Mouse (Mus musculus) liver, embryonic 11.5 days (tissue): ENCODE measurements around the gene Tpgs1. TPM values are rescaled to one million over a fixed set of nuclear protein-coding genes. Genes with fewer than 3 reads are reported as not detected.
A peak's percentile ranks its signal among the peaks of the same experiment; 100 is the strongest.

Source experiments
- ATAC-seq: fragments of 200-750 bp; cut with Nextera tagmentation; replicated peaks from 2 replicates; pipeline ENCODE4 v1.8.0; 2017; ENCODE audit warnings: moderate number of reproducible peaks, mild to moderate bottlenecking, moderate TSS enrichment, moderate library complexity; ENCODE audit not compliant: low FRiP score
- DNase-seq: peaks from one replicate; pipeline ENCODE4 v3.0.0-alpha.2; 2017; ENCODE audit warnings: low spot score
- H3K27ac ChIP-seq: fragments of 300-500 bp; sonication (generic); 2 replicates; pipeline ENCODE4 v1.5.1; 2014; ENCODE audit warnings: mild to moderate bottlenecking, low read depth, low read length, control low read depth
- H3K27me3 ChIP-seq: fragments of 300-500 bp; sonication (generic); replicated peaks from 2 replicates; pipeline ENCODE4 v1.6.1; 2014; ENCODE audit warnings: low read length, mixed read lengths; ENCODE audit not compliant: control insufficient read depth, insufficient read depth
- H3K36me3 ChIP-seq: fragments of 300-500 bp; sonication (generic); 2 replicates; pipeline ENCODE4 v1.6.1; 2014; ENCODE audit warnings: mild to moderate bottlenecking, low read length, moderate library complexity, mixed read lengths; ENCODE audit not compliant: control insufficient read depth, insufficient read depth
- H3K4me1 ChIP-seq: fragments of 300-500 bp; sonication (generic); replicated peaks from 2 replicates; pipeline ENCODE4 v1.6.1; 2014; ENCODE audit warnings: low read length, mixed read lengths; ENCODE audit not compliant: control insufficient read depth, insufficient read depth
- H3K4me2 ChIP-seq: fragments of 300-500 bp; sonication (generic); 2 replicates; pipeline ENCODE4 v1.6.1; 2014; ENCODE audit warnings: mild to moderate bottlenecking, control low read depth, moderate library complexity
- H3K4me3 ChIP-seq: fragments of 300-500 bp; sonication (generic); 2 replicates; pipeline ENCODE4 v1.5.1; 2014; ENCODE audit warnings: low read depth, low read length, control low read depth
- H3K9ac ChIP-seq: fragments of 300-500 bp; sonication (generic); 2 replicates; pipeline ENCODE4 v1.6.1; 2014; ENCODE audit warnings: low read depth, low read length, control low read depth
- H3K9me3 ChIP-seq: fragments of 300-500 bp; sonication (generic); 2 replicates; pipeline ENCODE4 v1.6.1; 2016; ENCODE audit warnings: low read length, inconsistent platforms, mixed read lengths; ENCODE audit not compliant: control insufficient read depth
- WGBS: fragments of 180-500 bp; shearing (Covaris S2); extraction: QIAGEN DNeasy Blood & Tissue Kit; methylation state at CpG from one replicate; pipeline ENCODE4 v1.1.7; 2014; 5-methylcytosine and 5-hydroxymethylcytosine counted together
- polyA plus RNA-seq: library from polyadenylated mRNA; unstranded; fragments of >200 nt; fragmentation: Nextera tagmentation; extraction: Ambion mirVana; gene quantifications from 2 replicates; pipeline ENCODE4 v1.2.1, GENCODE M21; 2014

The Tpgs1 gene
- polyA plus RNA-seq, 1 experiment from 2014 or later: 50.5 TPM

DNA sequence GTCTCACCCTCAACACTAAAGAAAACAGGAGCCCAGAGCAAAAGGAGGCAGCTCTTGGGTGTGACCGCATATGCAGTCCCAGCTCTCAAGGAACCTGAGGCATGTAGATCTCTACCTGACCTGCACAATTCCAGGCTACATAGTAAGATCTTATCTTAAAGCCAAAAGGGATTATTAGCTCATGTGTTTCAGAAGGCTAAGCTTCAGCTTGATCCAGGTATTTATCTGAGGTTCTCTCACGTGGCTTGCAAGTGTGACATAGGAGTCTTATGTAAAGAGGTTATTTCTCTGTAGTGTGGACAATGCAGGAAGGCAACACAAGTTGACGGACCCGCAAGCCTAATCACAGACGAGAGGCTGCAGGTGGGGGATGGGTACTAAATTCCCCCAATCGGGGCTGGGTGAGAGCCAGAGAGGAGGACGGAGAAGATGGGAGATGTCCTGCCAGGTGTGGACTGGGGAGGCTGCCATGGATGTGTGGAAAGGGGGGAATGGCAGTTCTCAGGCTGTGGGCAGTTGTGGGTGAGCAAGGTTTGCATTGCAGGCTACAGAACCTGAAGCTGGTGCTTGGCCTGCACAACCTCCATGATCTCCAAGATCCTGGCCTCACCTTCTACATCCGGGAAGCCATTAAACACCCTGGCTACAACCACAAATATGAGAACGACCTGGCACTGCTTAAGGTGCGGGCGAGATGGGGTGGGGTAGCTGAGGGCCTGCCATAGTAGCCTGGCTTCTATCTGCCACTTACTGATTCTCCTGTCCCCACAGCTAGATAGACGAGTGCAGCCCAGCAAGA, 24.6 kb downstream of the Tpgs1 start:
- no peaks in the 10 kb centered on the region for H3K9me3 ChIP-seq
- no peak for ATAC-seq
- no peaks in the 10 kb centered on the region for H3K27me3 ChIP-seq
- no peak overlapping the region for H3K27ac ChIP-seq
- H3K4me3 ChIP-seq: no peak overlapping the region
- no peak for DNase-seq
- peaks cover 8% of the 10 kb centered on the region for H3K4me1 ChIP-seq
- H3K4me2 ChIP-seq: no peak overlapping the region
- no peak overlapping the region for H3K9ac ChIP-seq
- WGBS: 70% methylated on average over 12 of the region's 12 CpGs
- peaks cover 6% of the 10 kb centered on the region; the same call in 1 of the 2 replicates for H3K36me3 ChIP-seq

GRCm38 (mm10) chr10:79694379-79694655, 25.1 kb downstream of the Tpgs1 start:
- ATAC-seq (no peak), DNase-seq (no peak)
- 75% methylated on average over 6 of the region's 6 CpGs for WGBS

GRCm38 (mm10) chr10:79695231-79696128, 26.3 kb downstream of the Tpgs1 start:
- Histone ChIP-seq H3K4me1 (peaks cover 8% of the 10 kb centered on the region), H3K4me2 (no peak overlapping the region), H3K9ac (no peak overlapping the region), H3K36me3 (no peaks in the 10 kb centered on the region), H3K9me3 (no peaks in the 10 kb centered on the region), H3K27ac (no peak overlapping the region), H3K27me3 (no peaks in the 10 kb centered on the region), H3K4me3 (no peak overlapping the region)
- DNase-seq (peak; percentile 67), ATAC-seq (peak; percentile 54)
- WGBS: 63% methylated on average over 13 of the region's 13 CpGs

More at GRCm38 (mm10) chr10:79694379-79694655, 25.1 kb downstream of the Tpgs1 start:
- Histone ChIP-seq H3K27ac (no peak overlapping the region), H3K9me3 (no peaks in the 10 kb centered on the region), H3K9ac (no peak overlapping the region), H3K4me2 (no peak overlapping the region), H3K4me1 (peaks cover 8% of the 10 kb centered on the region), H3K27me3 (no peaks in the 10 kb centered on the region), H3K36me3 (peaks cover under 1% of the 10 kb centered on the region; the same call in 1 of the 2 replicates), H3K4me3 (no peak overlapping the region)

- ATAC-seq (no peak), DNase-seq (no peak)
- Histone ChIP-seq H3K4me1 (peaks cover 12% of the 10 kb centered on the region), H3K27ac (no peak overlapping the region), H3K27me3 (no peaks in the 10 kb centered on the region), H3K36me3 (no peaks in the 10 kb centered on the region), H3K4me2 (no peak overlapping the region), H3K4me3 (no peak overlapping the region), H3K9me3 (no peaks in the 10 kb centered on the region), H3K9ac (no peak overlapping the region)
- WGBS: 65% methylated on average over 9 of the region's 9 CpGs
These were observed 27.0 kb downstream of the Tpgs1 start for GRCm38 (mm10) chr10:79696129-79696651.

DNA sequence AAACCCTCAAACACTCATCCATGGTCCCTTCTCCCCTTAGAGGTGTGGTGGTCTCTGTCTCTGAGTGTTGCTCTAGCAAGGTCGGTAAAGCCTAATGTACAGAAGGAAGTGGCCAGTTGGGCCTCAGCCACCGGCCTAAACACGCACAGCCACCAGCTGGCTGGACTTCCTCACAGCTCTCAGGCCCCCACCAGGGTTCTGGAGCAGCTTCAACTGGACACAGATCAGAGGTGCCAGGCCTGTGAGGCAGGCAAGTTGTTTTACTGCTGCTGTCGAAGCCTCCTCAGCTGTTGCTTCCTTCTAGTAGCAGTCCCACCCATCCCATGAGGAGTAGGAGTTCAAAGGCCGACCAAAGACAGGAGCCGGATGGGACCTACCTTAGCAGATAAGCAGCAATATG, 28.7 kb downstream of the Tpgs1 start:
- no peaks in the 10 kb centered on the region for H3K9me3 ChIP-seq
- H3K9ac ChIP-seq: no peak overlapping the region
- 56% methylated on average over 6 of the region's 6 CpGs for WGBS
- H3K4me3 ChIP-seq: no peak overlapping the region
- ATAC-seq: no peak
- H3K27me3 ChIP-seq: no peaks in the 10 kb centered on the region
- no peaks in the 10 kb centered on the region for H3K36me3 ChIP-seq
- DNase-seq: no peak
- no peak overlapping the region for H3K4me2 ChIP-seq
- no peak overlapping the region for H3K27ac ChIP-seq
- peaks cover 18% of the 10 kb centered on the region for H3K4me1 ChIP-seq

DNA sequence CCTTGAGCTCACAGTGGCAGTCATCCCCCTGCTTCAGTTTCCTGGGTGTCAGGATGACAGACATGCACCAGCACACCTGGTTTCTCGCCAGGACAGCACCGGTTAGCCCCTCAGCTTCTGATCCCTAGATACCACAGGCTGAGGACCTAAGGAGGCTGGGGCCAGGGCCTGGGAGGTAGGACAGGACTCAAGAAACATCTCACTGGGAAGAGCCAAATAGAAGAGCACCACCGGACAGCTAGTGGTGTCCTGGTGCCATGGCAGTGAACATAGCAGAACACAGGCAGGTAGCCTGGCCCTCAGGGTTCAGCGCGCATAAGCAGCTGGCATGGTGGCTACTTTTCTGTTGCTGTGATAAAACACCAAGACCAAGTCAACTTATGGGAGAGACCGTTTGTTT, 29.3 kb downstream of the Tpgs1 start:
- no peak for ATAC-seq
- no peaks in the 10 kb centered on the region for H3K27me3 ChIP-seq
- no peak overlapping the region for H3K9ac ChIP-seq
- H3K4me1 ChIP-seq: peaks cover 18% of the 10 kb centered on the region
- DNase-seq: no peak
- 90% methylated on average over 6 of the region's 6 CpGs for WGBS
- H3K9me3 ChIP-seq: no peaks in the 10 kb centered on the region
- no peak overlapping the region for H3K4me2 ChIP-seq
- no peak overlapping the region for H3K4me3 ChIP-seq
- no peaks in the 10 kb centered on the region for H3K36me3 ChIP-seq
- H3K27ac ChIP-seq: no peak overlapping the region

GRCm38 (mm10) chr10:79700676-79701075, 31.5 kb downstream of the Tpgs1 start:
- H3K4me1 ChIP-seq: peaks cover 21% of the 10 kb centered on the region
- ATAC-seq: no peak
- H3K36me3 ChIP-seq: no peaks in the 10 kb centered on the region
- H3K9ac ChIP-seq: no peak overlapping the region
- peak overlapping the region; percentile 23 for H3K27ac ChIP-seq
- H3K9me3 ChIP-seq: no peaks in the 10 kb centered on the region
- H3K27me3 ChIP-seq: no peaks in the 10 kb centered on the region
- H3K4me2 ChIP-seq: no peak overlapping the region
- WGBS: 37% methylated on average over 7 of the region's 7 CpGs
- no peak overlapping the region for H3K4me3 ChIP-seq
- DNase-seq: no peak

DNA sequence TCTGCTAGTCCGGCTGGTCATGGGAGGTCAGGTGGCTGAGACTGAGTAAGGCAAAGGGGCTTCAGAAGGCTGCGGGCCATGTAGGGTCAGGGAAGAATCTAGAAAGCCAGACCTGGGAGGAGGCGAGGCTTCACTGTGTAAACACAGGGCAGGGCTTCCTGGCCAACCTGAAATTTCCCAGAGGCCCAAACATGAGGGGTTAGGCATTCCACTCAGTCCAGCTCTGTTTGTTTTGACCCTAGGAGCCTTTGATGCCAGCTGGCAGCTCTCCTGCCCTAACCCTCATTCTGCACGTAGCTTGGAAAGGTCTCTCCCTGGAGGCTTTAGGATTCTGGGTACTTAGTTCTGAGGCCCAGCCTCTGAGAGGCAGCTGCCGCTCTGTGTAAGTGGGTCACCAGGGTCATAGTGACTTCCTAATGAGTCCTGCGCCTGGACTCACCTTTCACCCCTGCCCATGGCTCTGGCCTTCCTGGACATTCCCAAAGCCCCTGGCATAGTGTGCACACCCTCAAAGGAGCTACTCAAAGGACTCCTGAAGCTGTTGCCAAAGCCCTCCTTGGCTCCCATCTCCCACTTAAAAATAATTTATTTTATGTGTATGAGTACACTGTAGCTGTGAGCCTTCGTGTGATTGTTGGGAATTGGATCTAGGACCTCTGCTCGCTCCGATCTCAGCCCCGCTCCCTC, 32.4 kb downstream of the Tpgs1 start:
- DNase-seq (no peak), ATAC-seq (no peak)
- Histone ChIP-seq H3K4me3 (no peak overlapping the region), H3K27ac (peak overlapping the region; percentile 23), H3K9ac (no peak overlapping the region), H3K9me3 (no peaks in the 10 kb centered on the region), H3K4me1 (peaks cover 25% of the 10 kb centered on the region), H3K27me3 (no peaks in the 10 kb centered on the region), H3K4me2 (no peak overlapping the region), H3K36me3 (peaks cover 3% of the 10 kb centered on the region; the same call in 1 of the 2 replicates)
- 62% methylated on average over 10 of the region's 10 CpGs for WGBS
